Mouse (Mus musculus) brain, embryonic 14.5 days (tissue): Measurements from ENCODE around the gene Rps27l. TPM values are rescaled to one million over a fixed set of nuclear protein-coding genes. Genes with fewer than 3 reads are reported as not detected.

Experiments
- DNase-seq: peaks from one replicate; pipeline ENCODE4 v3.0.0-alpha.2; 2011; ENCODE audit warnings: low read depth
- CTCF ChIP-seq: fragments of 200-500 bp; IDR thresholded peaks from 2 replicates; pipeline ENCODE4 v1.5.1; 2012; ENCODE audit warnings: inconsistent platforms, mild to moderate bottlenecking, moderate library complexity, borderline replicate concordance; ENCODE audit not compliant: insufficient read depth, insufficient read length; ENCODE audit errors: extremely low read depth
- POLR2A ChIP-seq: fragments of 200-500 bp; IDR thresholded peaks from 2 replicates; pipeline ENCODE4 v1.6.1; 2012; ENCODE audit warnings: mild to moderate bottlenecking, inconsistent platforms, borderline replicate concordance; ENCODE audit not compliant: poor library complexity, insufficient read depth, insufficient read length, severe bottlenecking; ENCODE audit errors: extremely low read depth
- polyA plus RNA-seq: library from polyadenylated mRNA; depleted of rRNA; stranded (reverse); fragments of >200 nt; gene quantifications from 2 replicates; pipeline ENCODE4 v1.2.3, GENCODE M21; 2012

Gene Rps27l
- polyA plus RNA-seq, 1 experiment, result 108 TPM

GRCm38 (mm10) chr9:66925853-66926252 lies 20.0 kb upstream of the Rps27l start:
- TF ChIP-seq CTCF (no peak), POLR2A (no peak)
- DNase-seq, result no peak

- TF ChIP-seq POLR2A (no peak), CTCF (no peak)
- DNase-seq, result peak; percentile 90
These were observed 18.0 kb upstream of the Rps27l start for GRCm38 (mm10) chr9:66927696-66928402.

GRCm38 (mm10) chr9:66930351-66930750 lies 15.5 kb upstream of the Rps27l start:
- TF ChIP-seq CTCF (no peak), POLR2A (no peak)
- DNase-seq, result no peak

- TF ChIP-seq CTCF (no peak), POLR2A (no peak)
- peak; percentile 98 for DNase-seq
These were observed 11.7 kb upstream of the Rps27l start for GRCm38 (mm10) chr9:66933869-66934808.

GRCm38 (mm10) chr9:66937507-66937906 lies 8.4 kb upstream of the Rps27l start:
- DNase-seq, result peak; percentile 53
- TF ChIP-seq CTCF (no peak), POLR2A (no peak)

DNA sequence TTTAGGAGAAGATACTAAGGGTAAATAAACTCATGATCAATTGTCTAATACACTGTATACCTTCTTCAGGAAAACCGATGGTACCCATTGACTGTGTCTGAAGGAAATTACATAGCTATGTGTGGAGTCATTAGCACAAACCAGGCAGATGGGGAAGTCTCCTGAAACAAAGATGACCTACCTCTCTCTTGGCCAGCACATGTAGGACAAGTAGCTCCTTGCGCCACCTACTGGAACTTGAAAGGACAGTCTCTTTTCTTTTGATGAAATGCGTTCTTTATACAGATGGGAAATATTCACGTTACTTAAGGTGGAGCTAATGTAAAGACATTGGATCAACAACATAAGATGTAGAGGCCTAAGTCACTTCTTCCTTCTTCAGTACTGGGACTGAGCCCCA lies 7.0 kb upstream of the Rps27l start:
- TF ChIP-seq POLR2A, result no peak
- TF ChIP-seq CTCF, result peak; percentile 69; the same call in 1 of the 2 replicates
- DNase-seq, result peak; percentile 91

GRCm38 (mm10) chr9:66945161-66945560 lies 725 bp upstream of the Rps27l start:
- no peak for TF ChIP-seq POLR2A
- no peak for DNase-seq

DNA sequence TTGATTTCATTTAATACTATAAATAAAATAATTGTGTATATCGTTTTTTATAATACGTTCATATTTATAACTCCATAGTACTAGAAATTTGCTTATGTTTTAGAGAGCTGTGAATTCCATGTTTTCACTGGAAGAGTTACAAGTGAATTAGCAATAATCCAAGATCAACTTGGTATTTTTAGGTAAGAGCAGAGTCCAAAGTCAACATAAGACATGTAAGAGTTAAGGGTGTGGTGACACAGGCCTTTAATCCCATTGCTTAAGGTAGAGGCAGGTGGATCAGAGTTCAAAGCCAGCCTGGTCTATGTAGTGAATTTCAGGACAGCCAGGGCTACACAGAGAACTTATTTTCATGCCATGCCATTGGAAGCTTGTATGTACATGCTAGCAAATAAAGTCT lies 2.6 kb downstream of the Rps27l start:
- no peak for DNase-seq
- no peak for TF ChIP-seq CTCF
- no peak for TF ChIP-seq POLR2A

GRCm38 (mm10) chr9:66952321-66952720 lies 6.4 kb downstream of the Rps27l start:
- TF ChIP-seq CTCF (no peak), POLR2A (no peak)

GRCm38 (mm10) chr9:66952886-66953285 lies 7.0 kb downstream of the Rps27l start:
- TF ChIP-seq CTCF (no peak), POLR2A (no peak)
- no peak for DNase-seq

More at GRCm38 (mm10) chr9:66952321-66952720, 6.4 kb downstream of the Rps27l start:
- no peak for DNase-seq

DNA sequence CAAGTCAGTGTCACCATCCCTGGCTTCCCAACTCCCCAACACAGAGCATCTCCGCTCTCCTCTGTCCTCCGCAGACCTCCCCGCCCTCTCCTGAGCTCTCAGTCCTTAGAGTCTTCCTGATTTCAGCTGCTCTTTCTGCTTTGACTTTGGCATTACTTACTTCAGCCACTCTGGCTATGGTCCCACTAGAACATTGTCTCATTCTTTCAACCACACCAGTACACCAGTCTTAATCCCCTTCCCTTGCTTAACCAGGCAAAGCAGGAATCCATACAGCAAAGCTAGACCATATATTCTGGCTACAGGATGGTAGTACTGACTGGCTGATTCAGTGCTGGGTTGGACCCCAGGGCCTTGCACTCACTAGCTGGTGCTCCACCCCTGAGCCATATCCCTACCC lies 11.6 kb downstream of the Rps27l start:
- DNase-seq, result no peak
- TF ChIP-seq POLR2A (no peak), CTCF (no peak)
